ENCODE assay signal across 11 mouse cellular contexts in the genomic region with DNA sequence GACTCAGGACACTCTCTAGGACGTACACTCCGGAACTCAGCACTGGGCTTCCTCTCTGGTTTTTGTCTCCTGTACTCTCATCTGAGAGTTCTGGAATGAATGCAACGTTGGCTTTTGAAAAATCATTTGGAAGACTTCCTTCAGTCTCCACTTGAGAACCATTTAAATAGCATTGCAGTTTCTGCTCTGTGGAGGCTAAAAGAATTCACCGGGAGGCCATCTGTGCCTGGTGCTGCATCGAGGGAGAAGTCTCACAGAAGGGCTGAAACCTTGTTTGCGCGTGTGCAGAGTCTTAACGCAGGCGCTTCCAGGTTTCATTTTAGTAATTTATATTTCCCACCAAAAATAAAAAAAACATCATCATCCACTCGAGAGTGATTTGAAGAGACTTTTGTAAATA.
DNase-seq lines count a peak whose midpoint lies in the region.
"Had no signal": no experiment of that assay in that cellular context is flagged by ENCODE, and none has a peak within 500 bp of the region (broad histone marks: within the 10 kb centered on the region; RNA-seq: fewer than 3 reads in every experiment).

No protein-coding gene starts in this region.

- intact Hi-C loops in left cerebral cortex, postnatal 4 days (cut with DNase I) = no loop called here

- DNase-seq in cerebellum, postnatal 25 days = peak; percentile 26 to 52
- DNase-seq in cerebellum, adult 11 months = no peak
- peak; percentile 22 for DNase-seq in left cerebral cortex, adult 11 months (ENCODE audit: low spot score)
- no peak for DNase-seq in left cerebral cortex, postnatal 4 days
- DNase-seq in right cerebral cortex, adult 2 months (ENCODE audit: low spot score in 2 of 2) = peak; percentile 54 to 56
- DNase-seq in spleen, adult 12 weeks (ENCODE audit: low spot score) = no peak
- no peak for DNase-seq in embryo, embryonic 9.5 days (ENCODE audit: extremely low spot score)
- DNase-seq: adrenal gland, postnatal 10 days; kidney, postnatal 4 days; liver, embryonic 13.5 days; thymus, adult 2 months had no signal

Comparison
In these comparisons a context has a peak if more than half of its experiments do, and no peak if none do; other contexts are left out.
1. DNase-seq: peak in cerebellum, postnatal 25 days (2 of 2), left cerebral cortex, adult 11 months (single experiment) and right cerebral cortex, adult 2 months (2 of 2); none in cerebellum, adult 11 months (single experiment), left cerebral cortex, postnatal 4 days (single experiment), spleen, adult 12 weeks (single experiment) and embryo, embryonic 9.5 days (single experiment).